Mouse (Mus musculus) adrenal gland, adult 18-20 months (tissue): ENCODE results near the gene Naa10. TPM values are rescaled to one million over a fixed set of nuclear protein-coding genes. Genes with fewer than 3 reads are reported as not detected.

Experiments used
- DNase-seq, 2 experiments: peaks; one replicate each; pipeline ENCODE4 v3.0.0; 2021 to 2022; ENCODE audit warnings: low spot score in 2 of 2
- total RNA-seq, 2 experiments: library from RNA; stranded (reverse); gene quantifications; 1 replicate in 1 of 2; 2 replicates in 1 of 2; pipeline ENCODE4 v1.2.3; 2021

Gene Naa10
- total RNA-seq, 2 experiments from 2014 or later, result 80.3 to 83.2 TPM

DNA sequence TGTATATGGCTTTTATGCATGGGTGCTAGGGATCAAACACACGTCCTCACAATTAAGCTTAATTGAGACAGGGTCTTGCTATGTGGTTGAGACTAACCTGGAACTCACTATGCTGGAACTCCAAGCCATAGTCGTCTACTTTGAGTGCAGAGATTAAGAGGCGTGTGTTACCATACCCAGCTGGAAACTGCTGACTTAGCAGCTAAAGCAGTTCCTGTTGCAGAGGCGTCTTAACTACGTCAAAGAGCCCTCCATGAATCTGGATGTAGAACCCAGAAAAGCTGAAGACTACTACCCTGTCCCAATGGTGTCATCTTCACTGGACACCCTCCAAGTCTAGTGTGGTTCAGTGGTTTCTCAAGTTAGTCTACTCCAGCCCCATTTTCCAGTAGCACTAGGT lies 3.1 kb downstream of the Naa10 start:
- DNase-seq, result no peak

DNA sequence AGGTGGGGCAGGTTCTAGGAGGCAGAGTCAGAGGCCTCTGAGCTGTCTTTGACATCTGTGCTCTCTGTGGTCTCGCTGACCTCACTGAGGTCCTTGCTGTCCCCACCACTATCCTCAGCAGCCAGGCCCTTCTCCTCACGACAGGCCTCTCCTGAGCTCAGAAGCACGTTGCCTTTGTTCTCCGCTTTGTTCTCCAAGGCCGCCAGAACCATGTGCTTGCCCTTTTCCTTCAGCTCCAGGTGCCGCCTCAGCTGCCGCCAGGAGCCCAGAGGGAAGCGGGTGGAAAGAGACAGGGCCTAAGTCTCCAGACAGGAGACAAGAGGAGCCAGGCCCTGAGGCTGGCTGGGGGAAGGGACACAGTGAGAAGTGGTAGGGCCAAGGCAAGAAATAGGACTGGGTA lies 4.8 kb downstream of the Naa10 start:
- no peak for DNase-seq

GRCm38 (mm10) chrX:73914827-73915703 lies 6.7 kb downstream of the Naa10 start:
- DNase-seq, result peak; percentile 59 to 67

- no peak for DNase-seq
Measured at GRCm38 (mm10) chrX:73911588-73911987, 10.2 kb downstream of the Naa10 start.

GRCm38 (mm10) chrX:73911156-73911555 lies 10.6 kb downstream of the Naa10 start:
- peak in 1 of 2 experiments; percentile 25 for DNase-seq

GRCm38 (mm10) chrX:73910451-73910850 lies 11.3 kb downstream of the Naa10 start:
- DNase-seq, result no peak

DNA sequence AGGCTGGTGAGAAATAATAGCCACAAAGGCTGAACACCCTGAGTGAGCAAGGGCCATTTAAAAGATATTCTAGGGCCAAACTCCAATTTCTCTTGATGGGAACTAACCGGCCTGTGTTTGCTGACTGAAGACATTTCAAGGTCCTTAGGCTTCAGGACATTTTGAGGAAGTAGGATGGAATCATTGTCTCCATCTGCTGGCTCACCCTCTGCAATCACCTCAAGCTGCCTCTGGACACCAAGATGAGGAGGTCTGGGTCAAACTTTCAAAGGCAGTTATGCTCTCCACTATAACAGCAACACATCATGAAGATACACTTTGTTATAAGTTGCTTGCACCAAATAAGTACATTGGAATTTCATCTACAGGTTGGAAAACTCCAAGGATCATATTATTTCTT lies 11.7 kb downstream of the Naa10 start:
- no peak for DNase-seq

DNA sequence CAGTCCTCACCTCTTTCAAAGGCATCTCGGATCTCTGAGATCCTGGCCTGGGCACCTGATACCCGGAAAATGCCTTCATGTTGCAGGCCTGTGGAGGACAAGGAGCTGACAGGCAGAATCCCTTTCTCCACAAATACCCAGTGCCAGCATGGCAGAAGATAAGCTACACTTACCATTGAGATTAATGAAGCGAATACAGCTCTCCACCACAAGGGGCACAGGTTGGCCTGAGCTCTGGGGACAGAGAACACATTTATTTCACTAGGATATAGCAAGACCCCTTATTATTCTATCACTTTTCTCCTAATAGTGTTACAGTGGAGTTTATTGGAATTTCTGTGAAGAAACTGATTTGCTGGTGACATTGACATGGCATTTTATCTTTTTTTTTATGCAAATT lies 23.8 kb downstream of the Naa10 start:
- no peak for DNase-seq

- peak; percentile 51 to 53 for DNase-seq
Measured at GRCm38 (mm10) chrX:73895719-73896118, 26.0 kb downstream of the Naa10 start, which contains the start of gene L1cam. L1cam (minus strand) TSS chrX:73896105.

- DNase-seq, result no peak
Measured at GRCm38 (mm10) chrX:73892833-73893232, 28.9 kb downstream of the Naa10 start.

DNA sequence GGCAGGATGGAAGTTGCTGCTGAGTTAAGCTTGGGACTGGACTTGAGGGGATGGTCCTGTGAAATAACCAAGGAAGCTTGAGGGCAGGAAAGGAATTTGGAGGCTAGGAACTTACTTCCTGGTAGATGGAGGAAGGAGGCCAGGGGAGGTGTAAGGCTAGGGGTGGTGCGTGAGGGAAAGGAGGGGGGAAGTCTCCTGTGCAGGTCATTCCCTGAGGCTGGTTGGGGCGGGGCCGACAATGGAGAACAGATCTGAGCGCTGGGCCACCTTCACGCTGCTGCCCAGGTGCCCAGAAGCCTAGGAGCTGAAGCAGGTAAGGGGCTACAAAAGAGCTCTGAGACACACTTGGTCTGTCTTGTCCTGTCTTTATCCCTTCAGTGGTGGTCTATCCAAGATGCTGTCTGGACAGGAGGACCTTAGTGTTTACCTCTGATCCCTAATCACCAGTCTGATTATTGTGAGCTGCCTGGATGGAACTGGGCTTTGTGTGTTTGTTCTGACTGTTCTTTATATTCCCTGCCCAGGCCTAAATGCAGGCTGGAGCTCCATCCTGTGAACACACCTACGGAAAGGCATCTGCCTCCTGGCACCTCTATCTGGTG lies 30.1 kb downstream of the Naa10 start, which contains the start of gene Avpr2:
Gene Avpr2, plus strand, starts transcription at position 552 of the 602 bp plus-strand sequence.
- no peak for DNase-seq

GRCm38 (mm10) chrX:73881463-73881862 lies 40.3 kb downstream of the Naa10 start:
- DNase-seq, result no peak

GRCm38 (mm10) chrX:73881036-73881427 lies 40.7 kb downstream of the Naa10 start:
- no peak for DNase-seq

DNA sequence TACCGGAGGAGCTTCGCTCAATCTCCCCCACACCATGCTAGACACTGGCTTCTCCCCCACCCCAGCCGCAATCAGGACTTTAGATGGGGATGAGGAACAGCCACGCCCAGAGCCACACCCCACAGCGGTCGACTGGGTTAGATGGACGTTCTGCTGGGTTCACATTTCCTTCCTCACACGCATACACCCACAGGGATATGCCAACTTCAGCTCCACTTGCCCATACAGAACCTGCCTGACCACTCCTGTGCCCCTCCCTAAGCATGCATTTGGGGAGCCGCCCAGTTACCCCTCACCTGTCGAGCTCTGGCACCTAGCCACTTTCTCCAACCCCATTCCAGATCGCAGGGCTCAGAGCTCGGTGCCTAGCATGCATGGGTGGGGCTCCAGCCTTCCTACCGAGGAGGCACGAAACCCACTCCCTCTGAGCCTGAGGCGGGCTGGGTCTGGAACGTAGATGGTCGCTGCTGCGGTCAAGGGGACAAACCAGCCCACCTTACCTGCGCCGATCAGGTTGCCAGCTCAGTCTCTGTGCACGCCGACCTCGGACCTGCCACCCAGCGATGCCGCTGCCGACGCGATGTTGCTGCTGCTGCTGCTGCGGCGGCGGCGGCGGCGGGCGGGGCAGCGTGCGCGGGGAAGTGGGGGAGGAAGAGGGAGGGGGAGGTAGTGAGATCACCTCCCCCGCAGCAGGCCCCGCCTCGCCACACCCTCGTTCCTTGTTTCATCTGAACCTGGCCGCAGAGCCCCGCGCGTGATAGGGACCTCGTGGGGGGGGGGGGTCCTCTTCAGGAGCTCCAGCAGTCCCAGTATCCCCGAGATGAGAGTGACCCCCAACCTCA lies 41.3 kb downstream of the Naa10 start:
- peak; percentile 8 to 41 for DNase-seq

DNA sequence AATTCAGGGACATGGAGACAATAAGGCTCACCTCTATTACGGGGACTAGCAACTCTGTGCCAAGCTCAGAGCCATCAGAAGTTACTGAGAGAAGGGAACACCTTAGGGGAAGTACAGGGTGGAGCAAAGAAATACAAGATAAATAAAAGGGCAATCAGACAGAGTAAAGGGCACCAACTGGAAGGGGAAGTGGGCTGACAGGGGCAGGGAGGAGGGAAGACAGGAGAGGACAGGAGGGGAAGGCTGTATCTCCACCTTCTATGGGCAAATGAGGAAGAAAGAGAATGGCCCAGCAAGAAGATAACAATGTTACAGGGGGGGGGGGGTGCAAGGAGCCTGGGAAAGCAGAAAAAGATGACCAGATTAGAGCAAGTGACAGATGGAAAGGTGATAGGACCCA lies 44.7 kb downstream of the Naa10 start:
- DNase-seq, result no peak

DNA sequence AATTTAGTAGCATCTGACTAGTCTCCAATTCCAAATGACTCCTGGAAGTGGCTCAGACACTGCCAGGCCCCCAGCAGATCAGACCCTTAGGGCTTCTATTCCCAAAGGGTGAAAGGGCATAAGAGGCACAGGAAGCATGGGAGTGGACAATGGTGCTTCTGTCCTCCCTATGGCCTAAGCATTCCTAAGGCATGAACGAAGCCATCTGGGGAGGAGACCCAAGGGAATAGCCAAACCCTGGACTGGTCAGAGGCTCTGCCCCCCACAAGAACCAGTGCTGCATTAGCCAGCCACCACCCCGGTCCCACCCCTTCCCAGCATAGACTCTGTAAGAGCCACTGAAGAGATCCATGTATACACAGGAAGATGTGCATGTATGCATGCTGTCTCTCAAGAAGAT lies 45.9 kb downstream of the Naa10 start:
- DNase-seq, result no peak

GRCm38 (mm10) chrX:73871956-73872355 lies 49.8 kb downstream of the Naa10 start:
- no peak for DNase-seq

- no peak for DNase-seq
Measured at GRCm38 (mm10) chrX:73871474-73871873, 50.3 kb downstream of the Naa10 start.

GRCm38 (mm10) chrX:73869334-73869733 lies 52.4 kb downstream of the Naa10 start:
- DNase-seq, result peak in 1 of 2 experiments; percentile 22

- no peak for DNase-seq
Measured at GRCm38 (mm10) chrX:73867852-73868251, 53.9 kb downstream of the Naa10 start.

DNA sequence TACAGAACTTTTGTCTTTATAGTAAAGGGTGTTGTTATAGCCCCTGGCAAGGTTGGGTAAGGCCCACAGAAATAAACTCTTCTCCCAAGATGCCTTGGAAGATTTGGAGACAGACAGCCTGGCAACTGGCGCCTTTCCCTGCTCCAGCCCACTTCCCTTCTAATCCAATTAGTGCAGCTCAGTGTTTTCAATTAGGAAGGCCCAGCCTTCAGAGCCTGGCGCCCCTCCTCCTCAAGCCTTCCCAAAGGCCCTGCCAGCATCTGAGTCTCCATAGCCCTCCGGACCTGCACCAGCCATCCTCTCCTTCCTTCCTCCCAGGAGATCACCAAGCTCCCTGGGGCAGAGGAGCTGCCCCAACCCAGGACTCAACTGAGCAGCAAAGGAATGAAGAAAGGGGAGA lies 54.5 kb downstream of the Naa10 start:
- DNase-seq, result no peak
